Mouse (Mus musculus) retina, postnatal 1 day (tissue): ENCODE measurements around the gene March4.

ENCODE experiments used
- DNase-seq: peaks from one replicate; pipeline ENCODE4 v3.0.0-alpha.2; 2012

Gene March4

DNA sequence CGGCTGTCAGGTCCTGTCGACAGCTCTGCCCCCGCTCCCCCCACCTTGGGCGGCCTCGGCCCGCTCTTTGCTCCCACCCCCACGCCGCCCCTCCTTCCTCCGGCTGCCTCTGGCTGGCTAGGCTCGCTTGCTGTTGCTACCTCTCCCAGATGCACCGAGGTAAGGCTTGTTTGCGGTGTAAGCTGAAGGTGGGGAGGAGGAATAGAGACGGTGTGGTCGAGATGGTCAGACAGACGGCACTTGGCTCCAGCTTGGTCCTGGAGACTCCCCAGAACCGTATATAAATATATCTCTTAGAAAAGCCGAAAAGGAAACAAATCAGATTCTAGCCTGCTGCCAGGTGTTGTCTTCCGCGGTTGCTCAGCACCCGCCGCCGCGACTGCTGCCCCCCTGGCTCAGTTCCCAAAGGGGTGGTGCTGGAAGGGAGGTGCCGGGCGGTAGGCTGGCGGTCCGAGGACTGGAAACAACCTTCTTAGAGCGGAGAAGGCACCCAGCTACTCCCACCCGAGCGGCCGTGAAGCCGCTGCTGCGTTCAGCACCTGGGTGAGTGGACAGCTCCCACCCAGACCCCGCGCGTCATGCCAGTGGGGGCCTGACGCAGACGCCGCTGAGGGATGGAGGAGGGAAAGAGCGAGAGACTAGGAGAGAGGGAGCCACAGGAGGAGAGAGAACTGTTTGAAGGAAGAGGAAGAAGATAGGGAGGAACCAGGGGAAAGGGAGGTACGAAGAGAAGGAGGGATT, at the start of gene March4:
TSS of gene March4 (minus strand) at position 320 of the 741 bp plus-strand sequence.
- peak; percentile 85 for DNase-seq

DNA sequence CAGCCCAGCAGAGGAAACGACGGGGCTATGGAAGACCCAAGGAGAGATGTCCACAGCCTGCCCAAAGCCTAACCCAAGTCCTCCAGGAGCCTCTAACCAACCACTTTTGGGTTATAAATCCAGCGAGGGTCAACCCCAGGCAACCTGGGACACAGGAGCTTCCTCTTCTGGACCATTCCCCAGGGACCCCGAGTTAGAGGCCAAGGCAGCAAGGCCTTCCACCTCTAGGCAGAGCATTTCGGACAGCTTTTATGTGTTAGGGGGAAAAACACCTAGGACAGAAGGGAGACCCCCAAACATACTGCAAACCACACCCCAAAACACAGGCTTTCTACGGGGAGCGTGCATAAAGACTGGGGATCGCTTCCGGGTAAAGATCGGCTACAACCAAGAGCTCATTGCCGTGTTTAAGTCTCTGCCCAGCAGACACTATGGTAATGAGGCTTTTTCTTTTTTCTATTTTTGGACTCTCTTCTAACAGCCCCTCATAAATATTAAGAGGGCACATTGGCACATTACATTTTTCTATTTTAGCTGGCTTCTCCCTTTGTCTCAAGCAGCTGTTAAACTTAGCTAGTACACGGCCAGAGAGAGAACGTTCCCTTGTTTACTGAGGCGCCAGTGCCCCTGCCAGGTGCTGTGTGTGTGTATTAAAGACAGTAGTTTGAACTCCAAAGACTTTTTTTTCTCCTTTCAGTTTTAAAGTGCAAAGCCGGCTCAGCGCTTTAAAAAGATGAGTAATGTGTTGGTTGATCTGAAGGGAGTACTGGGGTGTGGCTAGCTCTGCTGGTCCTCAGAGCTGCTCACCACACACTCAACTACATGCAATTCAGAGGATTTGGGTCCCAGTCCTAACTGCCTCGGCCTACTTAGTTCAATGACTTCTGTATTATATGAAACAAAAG, 49.5 kb upstream of the March4 start:
- DNase-seq: no peak

DNA sequence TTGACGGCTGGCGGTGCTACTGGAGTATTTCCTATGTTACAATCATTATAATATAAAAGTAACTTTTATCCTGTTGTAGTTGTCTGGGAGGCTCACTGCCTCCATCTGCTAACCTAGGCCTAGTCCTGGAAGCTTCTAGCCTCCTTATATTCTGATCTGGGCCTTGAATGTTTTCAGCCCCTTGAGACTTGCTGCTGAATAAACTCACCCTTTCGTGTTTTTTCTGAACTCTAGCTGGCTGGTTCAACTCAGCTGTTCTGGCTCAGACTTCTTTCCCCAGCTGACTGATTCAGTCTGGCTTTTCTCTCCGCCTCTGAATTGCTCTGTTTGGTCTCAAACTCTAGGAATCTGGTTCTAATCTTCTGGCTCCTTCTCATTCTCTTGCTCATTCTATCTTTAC, 47.2 kb upstream of the March4 start:
- no peak for DNase-seq

DNA sequence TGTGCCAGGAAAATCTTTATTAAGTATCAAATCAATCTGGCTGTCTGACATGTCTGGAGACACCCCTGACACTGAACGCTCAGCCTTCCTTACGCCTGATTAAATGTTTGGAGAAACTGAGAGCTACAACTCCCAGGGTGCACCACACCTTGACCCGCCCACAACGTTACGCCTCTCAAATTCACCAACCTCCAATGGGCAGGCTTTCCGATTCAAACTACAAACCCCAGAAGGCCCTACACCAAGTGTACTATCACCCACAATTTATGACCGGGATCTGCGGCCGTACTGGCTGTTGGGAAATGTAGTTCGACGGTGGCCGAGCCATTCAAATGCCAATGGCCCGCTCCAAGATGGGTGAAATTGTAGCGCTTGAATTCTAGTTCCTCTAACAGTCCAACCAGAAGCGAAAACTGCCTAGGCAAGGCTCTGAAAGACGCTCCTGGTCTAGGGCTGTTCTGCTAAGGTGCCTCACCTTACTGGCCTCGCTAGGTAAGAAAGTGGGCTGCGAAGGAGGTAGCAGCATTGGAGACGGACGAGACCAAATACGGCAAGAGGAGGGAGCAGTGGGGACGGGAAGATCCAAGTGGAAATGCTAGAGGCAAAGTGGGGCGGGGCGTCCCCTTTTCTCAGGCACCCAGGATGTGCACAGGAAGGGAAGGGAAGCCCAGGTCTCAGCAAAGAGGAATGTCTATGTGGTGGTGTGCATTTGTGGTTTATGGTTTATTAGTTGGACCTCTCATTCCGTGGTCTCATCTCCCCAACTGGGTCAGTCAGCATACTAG, 46.4 kb upstream of the March4 start, which contains the start of gene Smarcal1:
TSS of gene Smarcal1 (plus strand) at position 305 of the 785 bp plus-strand sequence.
- peak; percentile 99 for DNase-seq

DNA sequence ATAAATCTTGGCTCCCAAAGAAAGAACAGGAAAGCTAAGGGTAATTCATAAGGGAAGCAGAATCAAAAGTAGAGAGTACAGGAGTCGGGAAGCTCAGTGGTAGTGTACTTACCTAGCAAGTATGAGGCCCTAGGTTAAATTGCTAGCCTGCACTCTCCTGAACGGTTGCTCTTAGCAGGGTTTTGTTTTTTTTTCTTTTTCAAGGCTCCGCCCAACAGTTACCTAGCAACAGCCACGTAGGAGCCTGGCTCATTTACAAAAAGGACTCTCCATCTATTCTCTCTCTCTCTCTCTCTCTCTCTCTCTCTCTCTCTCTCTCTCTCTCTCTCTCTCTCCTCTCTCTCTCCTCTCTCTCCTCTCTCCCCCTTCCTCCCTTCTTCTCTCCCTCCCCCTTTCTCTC, 42.1 kb upstream of the March4 start:
- peak; percentile 48 for DNase-seq

DNA sequence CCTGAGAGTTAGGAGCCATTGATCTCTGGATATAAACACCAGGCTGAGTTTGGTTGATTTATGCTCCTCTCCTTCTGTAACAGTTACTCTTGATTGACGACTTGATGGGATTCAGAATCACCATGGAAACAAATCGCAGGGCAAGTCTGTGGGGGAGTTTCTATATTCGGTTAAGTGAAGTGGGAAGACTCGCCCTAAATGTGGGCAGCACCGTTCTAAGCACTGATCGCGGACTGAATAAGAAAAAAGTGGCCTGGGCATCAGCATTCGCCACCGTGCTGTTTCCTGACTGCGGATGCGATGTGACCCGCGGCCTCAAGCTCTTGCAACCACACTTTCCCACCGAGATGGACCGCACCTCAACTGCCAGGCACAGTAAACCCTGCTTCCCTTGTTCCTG, 41.6 kb upstream of the March4 start:
- DNase-seq: no peak

DNA sequence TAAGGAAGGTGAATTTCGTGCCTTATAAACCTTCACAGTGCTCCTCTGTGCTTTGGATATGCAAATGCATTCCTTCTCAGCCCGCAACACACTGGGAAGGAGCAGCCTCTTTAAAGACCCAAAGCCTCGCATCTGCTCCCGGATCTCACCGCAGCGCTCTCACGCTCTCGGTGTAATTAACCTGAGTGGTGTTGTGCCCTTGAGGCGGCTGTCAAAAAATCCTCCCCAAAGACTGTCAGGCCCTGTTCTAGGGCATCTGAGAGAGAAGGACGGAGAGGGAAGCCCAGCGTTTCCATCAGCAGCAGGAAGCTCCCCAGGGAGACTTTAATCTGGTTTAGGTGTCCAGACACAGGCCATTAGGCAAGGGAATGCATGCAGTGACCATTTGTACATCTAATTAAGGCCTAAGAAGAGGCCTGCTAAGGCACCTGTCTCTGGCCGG, 40.8 kb upstream of the March4 start:
- peak; percentile 53 for DNase-seq

DNA sequence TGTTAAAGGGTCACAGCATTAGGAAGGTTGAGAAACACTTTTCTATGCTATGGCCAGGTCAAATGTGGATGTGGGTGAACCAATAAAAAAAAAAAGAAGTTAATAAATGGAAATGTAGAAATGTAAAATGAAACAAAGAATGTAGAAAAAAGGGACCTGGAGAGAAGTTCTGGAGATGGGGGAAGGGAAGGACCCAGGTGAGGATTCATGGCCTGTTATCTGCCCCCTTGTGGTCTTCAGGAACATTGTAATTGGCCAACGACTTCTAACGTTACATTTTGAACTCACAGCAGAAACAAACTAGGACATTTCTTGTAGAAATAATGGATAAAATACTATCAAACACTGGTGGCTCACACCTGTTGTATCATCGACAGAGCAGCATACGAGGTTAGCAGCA, 38.4 kb upstream of the March4 start:
- DNase-seq: no peak

DNA sequence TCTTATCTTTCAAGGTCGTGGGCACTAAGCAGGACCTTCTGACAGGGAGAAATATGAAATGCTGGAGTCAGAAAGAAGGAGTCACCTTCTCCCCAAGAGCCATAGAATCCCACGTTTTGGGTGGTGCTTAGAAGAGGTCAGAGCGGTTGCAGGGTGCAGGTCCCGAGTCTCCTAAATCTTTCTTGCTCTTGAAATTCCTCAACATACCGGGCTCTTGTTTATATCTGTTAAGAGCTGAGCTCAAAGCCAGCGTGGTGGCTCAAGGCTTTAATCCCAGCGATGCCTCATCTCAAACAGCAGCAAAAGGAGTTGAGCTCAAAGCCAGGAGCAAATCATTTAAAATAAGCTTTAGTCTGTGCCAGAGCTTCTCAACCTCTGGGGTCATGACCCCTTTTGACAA, 37.9 kb upstream of the March4 start:
- DNase-seq: no peak

DNA sequence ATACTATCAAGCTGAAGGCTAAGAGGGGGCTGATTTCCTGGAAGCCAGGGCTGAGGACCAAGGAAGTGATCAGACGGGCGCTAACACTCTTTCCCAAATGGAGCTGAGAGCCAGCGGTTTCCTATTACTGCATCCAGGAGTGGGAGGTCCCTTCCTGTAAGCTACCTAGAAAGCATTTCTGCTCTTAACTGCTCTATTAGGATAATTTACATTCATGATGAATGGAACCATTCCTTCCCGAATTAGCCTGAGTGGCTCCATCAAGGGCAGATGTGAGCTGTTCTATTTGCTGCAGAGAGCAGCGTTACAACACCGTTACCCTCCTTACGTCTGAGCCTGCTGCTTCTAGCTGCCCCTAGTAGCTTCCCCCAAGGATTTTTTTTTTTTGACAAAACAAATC, 37.3 kb upstream of the March4 start:
- DNase-seq: no peak

DNA sequence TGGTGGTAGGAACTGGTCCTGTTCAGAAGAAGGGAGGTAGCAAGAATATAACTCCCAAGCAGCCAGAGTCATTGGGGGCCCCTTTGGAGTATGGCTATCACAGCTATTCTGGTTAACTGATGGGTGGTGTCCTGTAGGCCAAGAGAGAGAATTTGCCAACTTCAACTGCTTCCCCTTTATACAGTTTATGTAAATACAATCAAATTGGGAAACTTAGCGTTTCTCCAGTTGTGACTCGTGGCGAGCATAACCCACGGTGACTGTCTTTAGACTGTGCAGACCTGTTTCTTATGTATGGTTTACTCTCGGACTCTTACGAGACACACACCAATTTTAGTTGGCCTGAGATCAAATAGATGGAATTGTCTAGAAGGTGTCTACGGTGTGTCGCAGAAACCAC, 32.0 kb upstream of the March4 start:
- DNase-seq: no peak

DNA sequence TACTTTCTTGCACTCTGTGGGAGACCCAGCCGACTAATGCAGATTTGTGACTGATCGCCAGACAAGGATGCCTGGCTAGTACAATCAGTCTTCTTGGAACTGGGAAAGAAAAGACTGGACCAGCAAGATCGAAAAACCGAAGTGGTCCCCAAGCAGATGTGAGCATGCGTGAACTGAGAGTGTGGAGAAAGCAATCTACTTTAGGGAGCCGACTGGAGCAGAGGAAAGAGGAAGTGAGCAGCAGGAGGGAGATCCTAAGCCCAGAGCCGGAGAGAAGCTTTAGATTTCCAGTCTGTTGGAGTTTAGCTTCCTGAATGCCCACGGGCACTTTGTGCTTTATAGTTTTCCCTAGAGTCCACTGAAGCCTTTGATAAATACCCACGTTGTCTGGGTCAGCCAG, 30.3 kb upstream of the March4 start:
- peak; percentile 37 for DNase-seq

DNA sequence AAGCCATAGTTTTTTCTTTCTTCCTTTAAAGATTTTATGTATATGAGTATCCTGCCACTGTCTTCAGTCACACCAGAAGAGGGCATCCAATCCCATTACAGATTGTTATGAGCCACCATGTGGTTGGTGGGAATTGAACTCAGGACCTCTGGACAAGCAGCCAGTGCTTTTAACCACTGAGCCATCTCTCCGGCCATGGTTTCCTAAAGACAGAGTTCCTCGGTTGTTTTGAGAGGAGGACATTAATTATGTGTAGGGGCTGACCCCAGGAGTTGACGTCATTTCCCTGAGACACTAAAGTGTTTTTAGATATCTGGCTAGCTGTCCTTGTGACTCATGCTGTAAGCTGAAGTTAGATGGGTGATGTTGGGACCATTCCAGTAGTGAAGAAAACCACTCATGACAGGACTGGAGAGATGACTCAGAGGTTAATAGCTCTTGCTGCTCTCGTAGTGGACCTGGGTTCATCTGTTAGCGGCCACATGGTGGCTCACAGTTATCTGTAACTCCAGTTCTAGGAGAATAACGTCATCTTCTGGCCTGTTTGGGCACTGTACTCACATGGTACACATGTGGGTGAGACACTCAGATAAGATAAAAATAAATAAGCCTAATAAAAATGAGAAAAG, 27.7 kb upstream of the March4 start:
- no peak for DNase-seq

DNA sequence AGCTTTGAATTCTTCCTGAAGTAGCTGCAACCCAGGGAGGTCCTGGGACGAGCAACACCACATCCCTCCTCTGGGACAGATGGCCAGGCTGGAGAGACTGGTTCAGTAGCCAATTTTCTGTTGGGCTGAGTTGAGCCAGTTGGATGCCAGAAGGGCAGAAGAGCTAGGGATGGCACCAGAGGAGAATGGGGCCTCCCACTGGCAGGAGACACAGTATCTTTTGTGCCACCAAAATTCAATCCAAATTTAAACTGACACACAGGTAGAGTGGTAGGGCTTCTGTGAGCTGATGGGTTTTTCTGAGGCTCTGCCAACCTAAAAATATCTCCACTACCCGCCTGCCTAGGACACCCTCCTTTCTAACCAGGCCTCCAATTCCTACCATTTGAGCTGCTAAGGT, 21.9 kb upstream of the March4 start:
- DNase-seq: no peak

DNA sequence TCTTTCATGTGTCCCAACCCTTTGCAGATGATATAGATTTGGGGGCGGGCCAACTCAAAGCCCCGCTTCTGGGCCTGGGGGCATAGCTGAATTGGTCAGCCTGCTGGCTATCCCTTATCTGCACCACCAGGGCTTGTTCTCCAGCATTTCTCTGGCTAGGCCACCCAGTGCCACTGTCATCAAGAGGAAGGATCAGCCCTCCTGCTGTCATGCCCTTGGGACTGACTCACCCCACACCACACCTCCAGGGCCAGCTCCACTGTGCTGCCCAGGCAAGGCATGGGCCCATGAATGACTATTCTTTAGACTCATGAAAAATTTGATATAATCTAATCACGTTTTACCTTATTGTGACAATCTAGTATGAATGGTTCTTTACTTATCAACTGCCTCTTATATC, 19.7 kb upstream of the March4 start:
- DNase-seq: no peak

DNA sequence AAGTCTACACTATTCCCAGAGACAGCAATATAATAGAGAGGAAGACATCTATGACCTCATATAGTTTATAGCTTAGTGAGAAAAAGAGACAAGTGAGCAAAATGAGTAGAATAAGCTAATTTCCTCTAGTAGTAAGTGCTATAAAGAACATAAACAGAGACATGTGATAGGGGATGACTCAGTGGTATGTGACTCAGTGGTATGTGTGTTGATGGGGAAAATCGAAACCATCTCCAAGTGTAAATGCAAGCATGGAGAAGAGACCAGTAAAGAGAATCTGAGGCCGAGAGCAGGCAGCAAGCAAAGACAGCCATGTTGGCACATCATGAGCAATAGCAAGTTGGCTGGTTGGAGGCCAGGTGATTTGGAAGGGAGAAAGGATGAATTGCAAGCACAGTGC, 13.6 kb upstream of the March4 start:
- DNase-seq: no peak

DNA sequence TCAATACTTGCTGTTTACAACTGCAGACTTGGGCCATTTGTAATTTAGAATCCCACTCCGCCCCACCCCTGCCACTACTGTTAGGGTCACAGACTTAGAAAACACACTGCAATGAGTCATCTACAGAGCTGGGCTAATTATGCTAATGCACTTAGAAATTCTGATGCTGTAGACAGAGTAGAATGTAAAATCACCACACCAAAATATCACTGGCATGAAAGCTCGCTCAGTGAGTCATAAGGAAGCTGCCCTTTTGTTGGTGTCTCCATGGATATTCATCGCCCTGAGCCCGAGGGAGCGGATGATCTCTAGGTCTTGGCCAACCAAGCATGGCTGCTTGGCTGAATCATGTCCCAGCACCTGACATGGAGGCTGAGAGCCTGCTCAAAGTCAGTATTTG, 1.5 kb upstream of the March4 start:
- DNase-seq: peak; percentile 45

DNA sequence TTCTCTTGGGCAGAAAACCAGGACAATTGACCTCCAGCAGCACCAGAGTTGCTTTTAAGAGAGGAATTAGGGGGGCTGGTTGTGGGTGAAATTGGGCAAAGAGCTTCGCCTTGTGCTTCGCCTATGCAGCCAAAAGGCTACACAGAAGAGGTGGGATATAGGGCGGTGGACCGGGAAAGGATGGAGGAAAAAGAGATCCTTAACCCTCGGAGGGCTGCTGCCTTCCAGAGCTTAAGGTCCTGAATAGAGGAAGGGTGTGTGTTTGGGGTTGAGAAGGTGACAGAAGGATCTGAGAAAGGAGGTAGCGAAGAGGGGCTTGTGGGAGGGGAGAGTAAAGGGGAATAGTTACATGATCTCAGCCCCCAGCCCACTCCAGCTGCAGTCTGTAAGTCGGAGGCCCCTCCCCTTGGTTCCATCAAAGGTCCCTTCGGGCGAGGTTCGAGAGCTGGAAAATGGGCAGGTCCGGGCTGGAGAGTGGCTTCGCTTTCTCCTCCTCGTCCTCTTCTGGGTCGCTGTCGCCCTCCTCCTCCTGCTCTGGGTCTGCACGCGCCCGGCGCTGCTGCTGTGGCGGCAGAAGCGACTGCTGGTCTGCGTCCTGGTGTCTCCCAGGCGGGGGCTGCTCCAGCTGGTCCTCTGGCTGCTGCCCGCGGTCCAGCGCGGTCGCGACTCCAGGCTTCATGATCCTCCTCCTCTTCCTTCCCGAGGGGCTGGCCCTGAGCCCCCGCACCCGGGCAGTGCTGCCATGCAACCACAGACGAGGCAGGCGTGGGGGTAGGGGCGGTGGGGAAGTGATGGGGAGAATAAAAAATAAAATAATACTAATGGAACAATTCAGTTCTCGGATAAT, 782 bp downstream of the March4 start:
- DNase-seq: peak; percentile 64

DNA sequence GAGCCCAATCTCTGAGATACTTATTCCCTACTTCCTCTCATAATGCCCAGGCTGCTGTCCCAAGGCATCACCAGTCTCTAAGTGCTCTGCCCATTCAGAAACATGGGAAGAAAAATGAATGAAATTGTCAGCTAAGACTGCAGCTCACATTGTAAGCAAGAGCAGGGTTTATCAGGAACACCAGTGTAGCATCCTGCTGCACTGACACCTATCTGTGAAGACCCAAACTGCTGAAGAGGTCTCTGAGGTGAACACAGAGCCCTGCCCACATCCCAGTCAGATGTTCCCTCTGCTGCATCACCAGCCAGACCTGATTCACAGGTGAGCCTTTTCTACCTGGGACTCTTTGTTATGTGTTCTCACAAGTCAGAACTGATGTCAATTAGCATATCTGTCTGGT, 3.3 kb downstream of the March4 start:
- peak; percentile 18 for DNase-seq

DNA sequence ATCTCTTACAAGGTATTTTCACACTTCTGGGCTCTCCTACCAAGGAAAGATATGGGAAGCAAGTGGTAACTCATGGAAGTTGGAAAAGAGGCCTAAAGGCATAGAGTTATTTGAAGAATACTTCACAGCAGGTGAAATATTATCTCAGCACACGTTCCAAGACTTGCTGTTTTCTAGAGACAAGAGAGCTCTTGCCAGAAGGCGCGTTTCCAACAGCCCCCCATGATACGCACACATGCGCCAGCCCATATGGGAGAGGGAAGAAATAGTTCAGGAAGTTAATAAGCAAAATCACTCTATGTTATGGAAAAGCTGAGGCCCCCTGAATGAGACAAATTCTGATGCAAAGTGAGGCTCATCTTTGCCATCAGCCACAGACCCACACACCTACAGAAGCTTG, 3.8 kb downstream of the March4 start:
- no peak for DNase-seq

DNA sequence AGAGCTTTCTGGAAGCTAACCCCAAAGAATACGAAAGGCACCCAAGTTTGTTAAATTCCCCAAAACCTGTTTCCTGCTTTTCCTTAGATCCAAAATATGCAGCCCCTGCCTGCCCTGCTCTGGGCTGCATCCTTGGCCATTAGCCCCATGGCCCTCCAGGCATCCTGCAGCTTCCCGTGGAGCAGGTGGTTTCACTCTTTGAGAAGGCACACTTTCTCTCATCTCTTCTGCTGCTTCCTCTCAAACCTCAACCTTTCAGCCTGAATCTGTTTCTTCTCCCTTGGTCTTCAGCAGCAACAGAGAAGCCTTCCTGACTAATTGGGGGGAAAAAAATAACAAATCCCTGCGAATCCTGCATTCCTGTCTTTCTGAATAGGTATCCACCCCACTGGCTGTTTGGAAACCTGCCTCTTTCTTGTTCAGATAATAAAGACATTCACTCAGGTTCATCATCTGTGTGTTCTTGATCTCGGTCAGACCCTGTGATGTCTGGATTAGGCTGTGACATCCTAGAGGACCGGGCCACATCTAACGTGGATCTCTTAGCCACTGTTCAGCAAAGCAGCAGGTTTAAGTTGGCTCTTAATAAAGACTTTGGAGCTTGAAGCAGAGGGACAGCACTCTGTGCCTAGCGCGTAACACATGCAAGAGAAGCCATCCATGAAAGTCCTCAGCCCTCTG, 6.1 kb downstream of the March4 start:
- DNase-seq: no peak
